8 mouse cellular contexts compared by ENCODE assay signal in the genomic region with DNA sequence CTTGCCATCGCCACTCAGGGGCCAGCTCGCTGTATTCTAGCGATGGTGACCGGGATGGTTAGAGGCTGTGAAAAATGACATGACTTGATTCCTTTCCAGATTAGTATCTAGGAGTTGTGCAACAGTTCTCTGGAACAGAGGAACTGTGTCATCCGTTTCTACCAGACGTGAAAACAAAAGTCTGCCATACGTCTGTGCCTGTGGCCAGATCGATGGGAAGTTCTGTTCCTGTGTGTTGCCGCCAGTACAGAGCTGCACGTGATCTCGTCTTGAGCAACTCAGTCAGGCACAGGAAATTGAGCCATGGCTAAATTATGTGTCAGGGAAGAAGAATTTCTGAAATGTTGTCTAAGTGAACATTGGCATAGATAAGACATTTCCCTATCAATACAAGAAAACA.
DNase-seq lines count a peak whose midpoint lies in the region; ATAC-seq lines count a peak whose summit lies in the region.

No protein-coding gene starts in this region.

- no peak overlapping the region for H3K9ac ChIP-seq in liver, embryonic 11.5 days (ENCODE audit: low read depth, low read length)

- ATAC-seq in liver, embryonic 11.5 days (replicated peaks; ENCODE audit: low FRiP score): no peak
- ATAC-seq in hematopoietic stem cell, adult 5-6 weeks (replicated peaks in 1 of 2; ENCODE audit: insufficient read depth in 1 of 2, low FRiP score in 2 of 2, low TSS enrichment in 1 of 2, low read depth in 1 of 2, poor library complexity in 2 of 2, severe bottlenecking in 2 of 2): peak; percentile 89 to 91
- no peak for ATAC-seq in erythroblast, adult 5-6 weeks (replicated peaks; ENCODE audit: low FRiP score, poor library complexity, severe bottlenecking)

- no peaks in the 10 kb centered on the region for H3K9me3 ChIP-seq in liver, embryonic 11.5 days (ENCODE audit: control insufficient read depth, low read length)

- peak; percentile 30 for DNase-seq in liver
- no peak for DNase-seq in liver, embryonic 11.5 days (ENCODE audit: low spot score)
- peak; percentile 28 for DNase-seq in adrenal gland, postnatal 25 days
- peak; percentile 86 for DNase-seq in lung, postnatal 25 days (ENCODE audit: low spot score)
- DNase-seq in cerebellum, adult 11 months: no peak
- DNase-seq in MN1 (ENCODE audit: low spot score): no peak

- no peaks in the 10 kb centered on the region for H3K27me3 ChIP-seq in liver, embryonic 11.5 days (replicated peaks; ENCODE audit: control insufficient read depth, insufficient read depth, low read length)

- WGBS in liver, embryonic 11.5 days: 37% methylated on average over 11 of the region's 11 CpGs

- no peaks in the 10 kb centered on the region for H3K36me3 ChIP-seq in liver, embryonic 11.5 days (ENCODE audit: control insufficient read depth, insufficient read depth, low read length)

- H3K4me3 ChIP-seq in liver, embryonic 11.5 days (ENCODE audit: low read depth, low read length): no peak overlapping the region

- no peak overlapping the region for H3K27ac ChIP-seq in liver, embryonic 11.5 days (ENCODE audit: low read depth, low read length)

- H3K4me2 ChIP-seq in liver, embryonic 11.5 days: no peak overlapping the region; the same call in 1 of the 2 replicates

- no peaks in the 10 kb centered on the region for H3K4me1 ChIP-seq in liver, embryonic 11.5 days (replicated peaks; ENCODE audit: control insufficient read depth, insufficient read depth, low read length)

Comparison
In these comparisons a context has a peak if more than half of its experiments do, and no peak if none do; other contexts are left out.
1. DNase-seq: peak in liver (single experiment), adrenal gland, postnatal 25 days (single experiment) and lung, postnatal 25 days (single experiment); none in liver, embryonic 11.5 days (single experiment), cerebellum, adult 11 months (single experiment) and MN1 (single experiment).
2. ATAC-seq: peak in hematopoietic stem cell, adult 5-6 weeks (2 of 2); none in liver, embryonic 11.5 days (single experiment) and erythroblast, adult 5-6 weeks (single experiment).